Mouse (Mus musculus) heart, postnatal 0 days (tissue): ENCODE measurements around the gene Cyb561d1.

ENCODE experiments used
- CTCF ChIP-seq: IDR thresholded peaks from 2 replicates; pipeline ENCODE4 v1.5.1; 2016; ENCODE audit warnings: antibody characterized with exemption, control low read depth, low read depth
- EP300 ChIP-seq: IDR thresholded peaks from 2 replicates; pipeline ENCODE4 v1.6.1; 2016; ENCODE audit warnings: antibody characterized with exemption, low read depth

GRCm38 (mm10) chr3:108211845-108212244 lies 10.8 kb upstream of the Cyb561d1 start:
- TF ChIP-seq CTCF = no peak
- no peak for TF ChIP-seq EP300
